Mouse (Mus musculus): Measurements from ENCODE around the gene Camk2b.

Camk2b gene

GRCm38 (mm10) chr11:5983629-5984028 lies 82.5 kb downstream of the Camk2b start:
- DNase-seq (ENCODE audit: low spot score in 2 of 2): no peak

- no peak for DNase-seq (ENCODE audit: low spot score in 2 of 2)
Measured at GRCm38 (mm10) chr11:5981323-5981722, 84.8 kb downstream of the Camk2b start.

GRCm38 (mm10) chr11:5980561-5980960 lies 85.6 kb downstream of the Camk2b start:
- no peak for DNase-seq (ENCODE audit: low spot score in 2 of 2)

GRCm38 (mm10) chr11:5980108-5980507 lies 86.1 kb downstream of the Camk2b start:
- no peak for DNase-seq (ENCODE audit: low spot score in 2 of 2)

- DNase-seq (ENCODE audit: low spot score in 2 of 2): no peak
Measured at GRCm38 (mm10) chr11:5979088-5979487, 87.1 kb downstream of the Camk2b start.

GRCm38 (mm10) chr11:5976106-5976505 lies 90.1 kb downstream of the Camk2b start:
- DNase-seq (ENCODE audit: low spot score in 2 of 2): no peak

GRCm38 (mm10) chr11:5975068-5975467 lies 91.1 kb downstream of the Camk2b start:
- DNase-seq (ENCODE audit: low spot score in 2 of 2): no peak

GRCm38 (mm10) chr11:5974053-5974452 lies 92.1 kb downstream of the Camk2b start:
- DNase-seq (ENCODE audit: low spot score in 2 of 2): no peak

GRCm38 (mm10) chr11:5973151-5973550 lies 93.0 kb downstream of the Camk2b start:
- DNase-seq (ENCODE audit: low spot score in 2 of 2): no peak

GRCm38 (mm10) chr11:5971202-5971601 lies 95.0 kb downstream of the Camk2b start:
- no peak for DNase-seq (ENCODE audit: low spot score in 2 of 2)

GRCm38 (mm10) chr11:5968223-5968622 lies 97.9 kb downstream of the Camk2b start:
- DNase-seq (ENCODE audit: low spot score in 2 of 2): no peak

- DNase-seq (ENCODE audit: low spot score in 2 of 2): no peak
Measured at GRCm38 (mm10) chr11:5966751-5967150, 99.4 kb downstream of the Camk2b start.

- no peak for DNase-seq (ENCODE audit: low spot score in 2 of 2)
Measured at GRCm38 (mm10) chr11:5965865-5966264, 100.3 kb downstream of the Camk2b start.

- no peak for DNase-seq (ENCODE audit: low spot score in 2 of 2)
Measured at GRCm38 (mm10) chr11:5960051-5960450, 106.1 kb downstream of the Camk2b start.

- peak; percentile 85 to 88 for DNase-seq (ENCODE audit: low spot score in 2 of 2)
Measured at GRCm38 (mm10) chr11:5955546-5956276, 110.5 kb downstream of the Camk2b start, which contains the start of gene Ykt6. TSS of gene Ykt6 (plus strand) at chr11:5955693.

- DNase-seq (ENCODE audit: low spot score in 2 of 2): peak in 1 of 2 experiments; percentile 37
Measured at GRCm38 (mm10) chr11:5954965-5955504, 111.1 kb downstream of the Camk2b start.

- DNase-seq (ENCODE audit: low spot score in 2 of 2): no peak
Measured at GRCm38 (mm10) chr11:5954435-5954834, 111.7 kb downstream of the Camk2b start.

GRCm38 (mm10) chr11:5953130-5953765 lies 112.9 kb downstream of the Camk2b start:
- no peak for DNase-seq (ENCODE audit: low spot score in 2 of 2)

GRCm38 (mm10) chr11:5952501-5952900 lies 113.7 kb downstream of the Camk2b start:
- DNase-seq (ENCODE audit: low spot score in 2 of 2): no peak

- DNase-seq (ENCODE audit: low spot score in 2 of 2): no peak
Measured at GRCm38 (mm10) chr11:5949586-5950352, 116.4 kb downstream of the Camk2b start, which contains the start of gene Gck. TSS of gene Gck (minus strand) at chr11:5950081.

GRCm38 (mm10) chr11:5948546-5949250 lies 117.5 kb downstream of the Camk2b start:
- DNase-seq (ENCODE audit: low spot score in 2 of 2): no peak

Data from spleen, postnatal 14 days (tissue).